Mouse (Mus musculus) liver (tissue): Measurements from ENCODE around the gene Fbxw21.

Experiments
- DNase-seq: peaks from one replicate; pipeline ENCODE4 v3.0.0-alpha.2; 2020; ENCODE audit warnings: mixed read lengths

Gene Fbxw21

GRCm38 (mm10) chr9:109111101-109111500, 50.7 kb downstream of the Fbxw21 start:
- DNase-seq, result no peak

GRCm38 (mm10) chr9:109110240-109110639, 51.6 kb downstream of the Fbxw21 start:
- no peak for DNase-seq

- DNase-seq, result no peak
These were observed 54.5 kb downstream of the Fbxw21 start for GRCm38 (mm10) chr9:109107341-109107740.

- no peak for DNase-seq
These were observed 56.2 kb downstream of the Fbxw21 start for GRCm38 (mm10) chr9:109105648-109106047.

- no peak for DNase-seq
These were observed 56.8 kb downstream of the Fbxw21 start for GRCm38 (mm10) chr9:109105011-109105410.

- no peak for DNase-seq
These were observed 57.8 kb downstream of the Fbxw21 start for GRCm38 (mm10) chr9:109104083-109104482.

- no peak for DNase-seq
These were observed 58.6 kb downstream of the Fbxw21 start for GRCm38 (mm10) chr9:109103250-109103649.

- no peak for DNase-seq
These were observed 59.3 kb downstream of the Fbxw21 start for GRCm38 (mm10) chr9:109102541-109102940.

GRCm38 (mm10) chr9:109101933-109102445, 59.9 kb downstream of the Fbxw21 start:
- no peak for DNase-seq

GRCm38 (mm10) chr9:109100307-109100928, 61.4 kb downstream of the Fbxw21 start:
- no peak for DNase-seq

- peak; percentile 64 for DNase-seq
These were observed 62.9 kb downstream of the Fbxw21 start for GRCm38 (mm10) chr9:109098969-109099368.

GRCm38 (mm10) chr9:109098366-109098765, 63.5 kb downstream of the Fbxw21 start:
- no peak for DNase-seq

- no peak for DNase-seq
These were observed 64.0 kb downstream of the Fbxw21 start for GRCm38 (mm10) chr9:109097831-109098230.

- DNase-seq, result no peak
These were observed 64.5 kb downstream of the Fbxw21 start for GRCm38 (mm10) chr9:109097291-109097690.

GRCm38 (mm10) chr9:109096856-109097255, 65.0 kb downstream of the Fbxw21 start:
- no peak for DNase-seq

GRCm38 (mm10) chr9:109096251-109096661, 65.6 kb downstream of the Fbxw21 start:
- no peak for DNase-seq

GRCm38 (mm10) chr9:109095137-109095982, 66.5 kb downstream of the Fbxw21 start, which contains the start of gene Plxnb1:
TSS of gene Plxnb1 (plus strand) at chr9:109095389.
- peak; percentile 75 for DNase-seq

- DNase-seq, result peak; percentile 64
These were observed 67.2 kb downstream of the Fbxw21 start for GRCm38 (mm10) chr9:109094553-109095136.

- DNase-seq, result no peak
These were observed 67.9 kb downstream of the Fbxw21 start for GRCm38 (mm10) chr9:109093786-109094552.

- DNase-seq, result peak; percentile 36
These were observed 69.0 kb downstream of the Fbxw21 start for GRCm38 (mm10) chr9:109092799-109093198.

GRCm38 (mm10) chr9:109091802-109092201, 70.0 kb downstream of the Fbxw21 start:
- DNase-seq, result no peak

GRCm38 (mm10) chr9:109090446-109090845, 71.4 kb downstream of the Fbxw21 start:
- DNase-seq, result no peak
